Mouse (Mus musculus): ENCODE data around the gene Pfkfb4. TPM values are rescaled to one million over a fixed set of nuclear protein-coding genes. Genes with fewer than 3 reads are reported as not detected.

The Pfkfb4 gene
- polyA plus RNA-seq, 1 experiment from 2014 or later, result 22.8 TPM

DNA sequence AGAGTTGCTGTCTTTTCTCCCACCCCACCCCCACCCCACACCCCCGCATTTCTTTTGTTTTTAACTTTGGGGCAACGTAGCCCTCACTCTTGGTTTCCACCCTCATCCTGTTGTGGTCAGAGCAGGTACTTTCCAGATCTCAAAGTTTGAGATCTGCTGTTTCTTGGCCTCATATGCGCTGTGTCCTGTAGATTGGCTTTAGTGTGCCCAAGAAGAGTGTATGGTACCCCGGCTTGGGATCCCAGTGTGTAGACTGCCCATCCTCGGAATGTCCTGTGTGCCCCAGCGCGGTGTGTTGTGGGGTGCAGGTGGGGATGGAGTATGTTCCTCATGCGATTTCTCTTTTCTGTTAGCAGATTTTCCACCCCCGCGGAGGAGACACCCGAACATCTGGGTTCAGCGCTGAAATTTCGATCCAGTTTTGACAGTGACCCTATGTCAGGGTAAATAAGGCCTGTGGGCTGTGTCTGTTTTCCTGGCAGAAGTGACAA lies 59.5 kb downstream of the Pfkfb4 start:
- H3K9me3 ChIP-seq (ENCODE audit: low read length), result no peaks in the 10 kb centered on the region
- H3K4me3 ChIP-seq (ENCODE audit: low read depth, low read length), result no peak overlapping the region
- DNase-seq (ENCODE audit: low spot score) (no peak), ATAC-seq (no peak)
- no peak overlapping the region for H3K27ac ChIP-seq (ENCODE audit: low read length)
- H3K9ac ChIP-seq (replicated peaks; ENCODE audit: low read depth), result no peak overlapping the region
- no peak overlapping the region for H3K4me2 ChIP-seq (replicated peaks; ENCODE audit: low read depth, low read length)
- 91% methylated on average over 13 of the region's 13 CpGs for WGBS
- no peak for TF ChIP-seq CTCF (IDR thresholded peaks at IDR 0.05)
- no peak for TF ChIP-seq EP300 (IDR thresholded peaks at IDR 0.05)
- H3K4me1 ChIP-seq (ENCODE audit: insufficient read depth, low read depth, low read length), result peaks cover 7% of the 10 kb centered on the region; the same call in 1 of the 2 replicates
- H3K36me3 ChIP-seq (ENCODE audit: insufficient read depth, low read length), result peaks cover 15% of the 10 kb centered on the region; the same call in 1 of the 2 replicates
- no peaks in the 10 kb centered on the region for H3K27me3 ChIP-seq (replicated peaks; ENCODE audit: insufficient read depth, low read length)

- no peak for TF ChIP-seq CTCF (IDR thresholded peaks at IDR 0.05)
- no peak for TF ChIP-seq EP300 (IDR thresholded peaks at IDR 0.05)
- Histone ChIP-seq H3K9me3 (ENCODE audit: low read length) (no peaks in the 10 kb centered on the region), H3K4me1 (ENCODE audit: insufficient read depth, low read depth, low read length) (peaks cover 7% of the 10 kb centered on the region; the same call in 1 of the 2 replicates), H3K36me3 (ENCODE audit: insufficient read depth, low read length) (peaks cover 21% of the 10 kb centered on the region; the same call in 1 of the 2 replicates), H3K27me3 (replicated peaks; ENCODE audit: insufficient read depth, low read length) (no peaks in the 10 kb centered on the region), H3K27ac (ENCODE audit: low read length) (no peak overlapping the region), H3K9ac (replicated peaks; ENCODE audit: low read depth) (no peak overlapping the region), H3K4me2 (replicated peaks; ENCODE audit: low read depth, low read length) (no peak overlapping the region), H3K4me3 (ENCODE audit: low read depth, low read length) (no peak overlapping the region)
- 88% methylated on average over 10 of the region's 10 CpGs for WGBS
- no peak for ATAC-seq
- DNase-seq (ENCODE audit: low spot score), result no peak
Measured at GRCm38 (mm10) chr9:109051651-109052489, 60.3 kb downstream of the Pfkfb4 start.

- Histone ChIP-seq H3K27ac (ENCODE audit: low read length) (no peak overlapping the region), H3K4me1 (ENCODE audit: insufficient read depth, low read depth, low read length) (peaks cover 7% of the 10 kb centered on the region; the same call in 1 of the 2 replicates), H3K4me2 (replicated peaks; ENCODE audit: low read depth, low read length) (no peak overlapping the region), H3K36me3 (ENCODE audit: insufficient read depth, low read length) (peaks cover 21% of the 10 kb centered on the region; the same call in 1 of the 2 replicates), H3K4me3 (ENCODE audit: low read depth, low read length) (no peak overlapping the region), H3K9ac (replicated peaks; ENCODE audit: low read depth) (no peak overlapping the region), H3K27me3 (replicated peaks; ENCODE audit: insufficient read depth, low read length) (no peaks in the 10 kb centered on the region), H3K9me3 (ENCODE audit: low read length) (no peaks in the 10 kb centered on the region)
- WGBS, result 88% methylated on average over 9 of the region's 9 CpGs
- DNase-seq (ENCODE audit: low spot score) (no peak), ATAC-seq (no peak)
- TF ChIP-seq EP300 (IDR thresholded peaks at IDR 0.05), result no peak
- TF ChIP-seq CTCF (IDR thresholded peaks at IDR 0.05), result no peak
Measured at GRCm38 (mm10) chr9:109052490-109053260, 61.1 kb downstream of the Pfkfb4 start.

- H3K4me2 ChIP-seq (replicated peaks; ENCODE audit: low read depth, low read length), result no peak overlapping the region
Measured at GRCm38 (mm10) chr9:109053366-109053765, 61.8 kb downstream of the Pfkfb4 start.

GRCm38 (mm10) chr9:109053851-109054250 lies 62.3 kb downstream of the Pfkfb4 start:
- Histone ChIP-seq H3K27me3 (replicated peaks; ENCODE audit: insufficient read depth, low read length) (no peaks in the 10 kb centered on the region), H3K4me2 (replicated peaks; ENCODE audit: low read depth, low read length) (no peak overlapping the region), H3K36me3 (ENCODE audit: insufficient read depth, low read length) (peaks cover 25% of the 10 kb centered on the region; the same call in 1 of the 2 replicates), H3K4me3 (ENCODE audit: low read depth, low read length) (no peak overlapping the region), H3K9ac (replicated peaks; ENCODE audit: low read depth) (no peak overlapping the region), H3K9me3 (ENCODE audit: low read length) (no peaks in the 10 kb centered on the region), H3K27ac (ENCODE audit: low read length) (peak overlapping the region; percentile 86; the same call in 1 of the 2 replicates), H3K4me1 (ENCODE audit: insufficient read depth, low read depth, low read length) (peaks cover 7% of the 10 kb centered on the region; the same call in 1 of the 2 replicates)
- TF ChIP-seq CTCF (IDR thresholded peaks at IDR 0.05), result no peak
- 73% methylated on average over 6 of the region's 6 CpGs for WGBS
- DNase-seq (ENCODE audit: low spot score) (no peak), ATAC-seq (no peak)

More at GRCm38 (mm10) chr9:109053366-109053765, 61.8 kb downstream of the Pfkfb4 start:
- no peak for ATAC-seq
- no peak overlapping the region for H3K4me3 ChIP-seq (ENCODE audit: low read depth, low read length)
- WGBS, result 77% methylated on average over 3 of the region's 3 CpGs
- no peak for DNase-seq (ENCODE audit: low spot score)
- H3K9ac ChIP-seq (replicated peaks; ENCODE audit: low read depth), result no peak overlapping the region
- H3K27me3 ChIP-seq (replicated peaks; ENCODE audit: insufficient read depth, low read length), result no peaks in the 10 kb centered on the region
- H3K4me1 ChIP-seq (ENCODE audit: insufficient read depth, low read depth, low read length), result peaks cover 7% of the 10 kb centered on the region; the same call in 1 of the 2 replicates
- H3K36me3 ChIP-seq (ENCODE audit: insufficient read depth, low read length), result peaks cover 25% of the 10 kb centered on the region; the same call in 1 of the 2 replicates
- no peak for TF ChIP-seq CTCF (IDR thresholded peaks at IDR 0.05)
- TF ChIP-seq EP300 (IDR thresholded peaks at IDR 0.05), result no peak
- no peaks in the 10 kb centered on the region for H3K9me3 ChIP-seq (ENCODE audit: low read length)
- no peak overlapping the region for H3K27ac ChIP-seq (ENCODE audit: low read length)

DNA sequence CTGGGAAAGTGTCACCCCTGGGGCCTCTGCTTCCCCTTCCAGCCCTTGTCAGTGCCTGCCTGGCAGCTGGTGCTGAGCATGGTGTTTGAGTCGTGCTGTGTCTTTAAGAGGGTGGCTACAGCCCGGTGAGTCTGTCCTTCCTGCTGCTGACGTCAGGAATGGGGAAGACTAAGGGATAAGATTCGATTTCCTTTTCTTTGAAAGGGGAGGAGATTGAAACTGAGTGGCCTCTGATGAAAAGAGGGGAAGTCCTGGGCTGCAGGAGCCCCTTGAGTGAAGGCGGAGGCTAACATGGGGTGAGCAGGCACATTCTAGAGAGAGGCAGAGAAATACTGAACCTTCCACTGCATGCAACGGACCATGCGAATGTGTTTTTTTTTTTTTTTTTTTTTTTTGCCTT lies 63.1 kb downstream of the Pfkfb4 start:
- 2% methylated on average over 7 of the region's 7 CpGs for WGBS
- no peaks in the 10 kb centered on the region for H3K9me3 ChIP-seq (ENCODE audit: low read length)
- peak overlapping the region; percentile 86 for H3K27ac ChIP-seq (ENCODE audit: low read length)
- peak overlapping the region; percentile 37 for H3K9ac ChIP-seq (replicated peaks; ENCODE audit: low read depth)
- DNase-seq (ENCODE audit: low spot score), result peak; percentile 97
- H3K4me1 ChIP-seq (ENCODE audit: insufficient read depth, low read depth, low read length), result peaks cover 7% of the 10 kb centered on the region; the same call in 1 of the 2 replicates
- TF ChIP-seq CTCF (IDR thresholded peaks at IDR 0.05) (no peak), EP300 (IDR thresholded peaks at IDR 0.05) (no peak)
- peak; percentile 79 for ATAC-seq
- H3K4me2 ChIP-seq (replicated peaks; ENCODE audit: low read depth, low read length), result peak overlapping the region; percentile 49
- H3K27me3 ChIP-seq (replicated peaks; ENCODE audit: insufficient read depth, low read length), result no peaks in the 10 kb centered on the region
- H3K4me3 ChIP-seq (ENCODE audit: low read depth, low read length), result peak overlapping the region; percentile 28
- peaks cover 23% of the 10 kb centered on the region; the same call in 1 of the 2 replicates for H3K36me3 ChIP-seq (ENCODE audit: insufficient read depth, low read length)

All from lung, postnatal 0 days (tissue).